19 mouse cellular contexts compared by ENCODE assay signal in genomic region chr8:44692036-44692688, GRCm38 (mm10).
A peak's percentile ranks its signal among the peaks of the same experiment; 100 is the strongest.
DNase-seq lines count a peak whose midpoint lies in the region; ATAC-seq lines count a peak whose summit lies in the region.
"Had no signal": no experiment of that assay in that cellular context is flagged by ENCODE, and none has a peak within 500 bp of the region (broad histone marks: within the 10 kb centered on the region; RNA-seq: fewer than 3 reads in every experiment).

No protein-coding gene starts in this region.

- H3K4me2 ChIP-seq in liver, embryonic 12.5 days, result no peak overlapping the region
- H3K4me2 ChIP-seq: heart, embryonic 15.5 days; liver, embryonic 13.5 days; lung, embryonic 14.5 days; midbrain, embryonic 13.5 days had no signal

- H3K4me1 ChIP-seq in liver, embryonic 12.5 days, result no peaks in the 10 kb centered on the region
- H3K4me1 ChIP-seq: liver, embryonic 13.5 days; megakaryocyte, embryonic 14.5 days had no signal

- DNase-seq in frontal cortex, postnatal 14 days (ENCODE audit: low spot score in 2 of 2), result no peak
- DNase-seq in retina, postnatal 1 day, result peak; percentile 46
- DNase-seq in retina, embryonic 14.5 days (ENCODE audit: low spot score), result no peak
- DNase-seq in cerebellum, postnatal 14 days, result peak; percentile 18 to 56
- DNase-seq: adrenal gland, postnatal 25 days; forebrain, postnatal 0 days; heart, postnatal 4 days; kidney, adult 11 months; kidney, postnatal 10 days; liver, embryonic 13.5 days; lung, embryonic 14.5 days; thymus, postnatal 25 days had no signal

- H3K9me3 ChIP-seq in liver, embryonic 12.5 days (replicated peaks), result no peaks in the 10 kb centered on the region
- H3K9me3 ChIP-seq: heart, embryonic 15.5 days; liver, embryonic 13.5 days; midbrain, embryonic 13.5 days had no signal

- no peak overlapping the region for H3K27ac ChIP-seq in liver, embryonic 12.5 days
- H3K27ac ChIP-seq: heart, embryonic 15.5 days; hindbrain, postnatal 0 days; liver, embryonic 13.5 days; midbrain, embryonic 13.5 days had no signal

- H3K9ac ChIP-seq in liver, embryonic 12.5 days, result no peak overlapping the region
- H3K9ac ChIP-seq: forebrain, postnatal 0 days; heart, embryonic 15.5 days; liver, embryonic 13.5 days; lung, embryonic 14.5 days; midbrain, embryonic 13.5 days had no signal

- H3K4me3 ChIP-seq in liver, embryonic 12.5 days, result no peak overlapping the region
- H3K4me3 ChIP-seq: heart, embryonic 15.5 days; liver, embryonic 13.5 days; megakaryocyte, embryonic 14.5 days; midbrain, embryonic 13.5 days had no signal

- H3K36me3 ChIP-seq in liver, embryonic 12.5 days, result no peaks in the 10 kb centered on the region
- H3K36me3 ChIP-seq: heart, embryonic 15.5 days; liver, embryonic 13.5 days; midbrain, embryonic 13.5 days had no signal

- ATAC-seq in frontal cortex, adult (ENCODE audit: low TSS enrichment), result peak; percentile 72
- ATAC-seq in megakaryocyte progenitor cell, adult 5-6 weeks (replicated peaks; ENCODE audit: poor library complexity), result no peak
- no peak for ATAC-seq in liver, embryonic 12.5 days
- ATAC-seq: forebrain, postnatal 0 days; hindbrain, postnatal 0 days; midbrain, embryonic 13.5 days had no signal

- no peaks in the 10 kb centered on the region for H3K27me3 ChIP-seq in liver, embryonic 12.5 days (replicated peaks)
- H3K27me3 ChIP-seq: heart, embryonic 15.5 days; liver, embryonic 13.5 days; megakaryocyte, embryonic 14.5 days; midbrain, embryonic 13.5 days had no signal

- 71% methylated on average over 8 of the region's 8 CpGs for WGBS in liver, embryonic 12.5 days (ENCODE audit: insufficient replicate concordance)

Comparison
In these comparisons a context has a peak if more than half of its experiments do, and no peak if none do; other contexts are left out.
1. DNase-seq: peak in retina, postnatal 1 day (single experiment) and cerebellum, postnatal 14 days (2 of 2); none in frontal cortex, postnatal 14 days (0 of 2) and retina, embryonic 14.5 days (single experiment).